Mouse (Mus musculus) gonadal fat pad, adult 2 months (tissue): Measurements from ENCODE around the gene Olfr914. TPM values are rescaled to one million over a fixed set of nuclear protein-coding genes. Genes with fewer than 3 reads are reported as not detected.

ENCODE experiments used
- DNase-seq: peaks from one replicate; pipeline ENCODE4 v3.0.0-alpha.2; 2012; ENCODE audit warnings: low read depth
- polyA plus RNA-seq: library from polyadenylated mRNA; depleted of rRNA; stranded (reverse); fragments of >200 nt; gene quantifications from 2 replicates; pipeline ENCODE4 v1.2.3, GENCODE M21; 2012; rRNA removed

The Olfr914 gene
- polyA plus RNA-seq: not detected in 2 replicates

GRCm38 (mm10) chr9:38604802-38605201 is at the start of gene Olfr914:
Olfr914 (plus strand) TSS chr9:38605102.
- no peak for DNase-seq

DNA sequence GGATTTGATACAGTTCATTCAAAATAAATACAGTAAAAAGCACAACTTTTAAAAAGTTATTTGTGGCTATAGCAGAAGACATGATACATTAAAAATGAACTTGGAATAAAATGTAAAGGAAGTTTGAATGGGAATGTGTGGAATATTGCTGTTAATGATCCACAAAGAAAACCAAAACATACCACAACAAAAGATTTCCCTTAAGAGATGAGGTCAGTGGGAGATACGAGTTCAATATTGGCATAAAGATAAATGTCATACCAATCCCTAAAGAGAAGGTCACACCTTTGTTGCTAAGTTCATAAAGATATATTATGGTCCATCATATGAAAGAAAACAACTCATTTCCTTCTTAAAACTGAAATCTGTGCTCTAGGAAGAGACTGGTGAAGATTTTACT is 25.0 kb upstream of the Olfr914 start, which contains the start of gene Olfr912:
Gene Olfr912 (plus strand): TSS at position 301 of the 400 bp plus-strand sequence.
- no peak for DNase-seq

DNA sequence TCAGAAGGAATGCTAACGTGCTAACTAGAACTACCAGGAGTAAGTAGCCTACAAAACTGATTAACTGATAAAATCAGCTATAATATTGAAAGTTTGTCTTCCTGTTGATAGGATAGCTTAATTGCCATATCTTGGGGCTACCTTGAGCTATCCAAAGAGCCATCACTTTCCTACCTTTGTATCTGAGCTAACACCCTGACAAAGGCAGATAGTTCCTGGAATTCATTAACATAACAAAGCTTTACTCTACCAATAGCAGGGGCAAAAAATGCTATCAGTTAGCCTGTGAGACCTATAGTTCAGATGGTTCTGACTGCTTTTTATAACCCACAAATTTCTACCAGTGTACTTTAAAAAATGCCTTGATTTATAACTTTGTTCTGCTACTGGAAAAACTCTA is 13.8 kb upstream of the Olfr914 start:
- DNase-seq: no peak

- DNase-seq: no peak
Observed at GRCm38 (mm10) chr9:38592459-38592858, 12.4 kb upstream of the Olfr914 start, which contains the start of gene Olfr913. Olfr913 (plus strand) TSS chr9:38592759.

DNA sequence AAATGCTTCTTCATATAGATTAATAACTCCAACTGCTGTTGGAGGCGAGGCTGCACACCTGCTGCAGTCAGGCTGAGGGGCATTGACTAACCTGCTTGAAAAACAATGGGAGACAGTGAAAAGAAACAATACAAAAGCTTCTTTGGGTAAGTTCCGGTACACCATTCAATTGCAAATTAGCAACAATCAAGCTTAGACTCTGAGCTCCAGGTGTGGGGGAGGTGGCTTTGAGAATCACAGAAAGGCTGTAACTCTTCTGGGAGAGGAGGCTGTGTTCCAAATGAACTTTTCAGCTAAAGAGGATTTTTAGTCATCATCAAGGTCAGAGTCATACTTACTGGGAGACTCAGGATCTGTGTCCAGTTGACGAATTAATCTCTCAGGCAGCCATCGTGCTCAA is 27.5 kb downstream of the Olfr914 start:
- no peak for DNase-seq

GRCm38 (mm10) chr9:38659775-38660174 is 54.9 kb downstream of the Olfr914 start, which contains the start of gene Olfr916:
Olfr916 (minus strand) TSS chr9:38659875.
- DNase-seq: no peak

Other genes starting within 250 kb of the Olfr914 start
- not detected in 2 replicates for gene Olfr250, start 238.2 kb upstream of the Olfr914 start, polyA plus RNA-seq
- gene Olfr251, start 228.0 kb upstream of the Olfr914 start, polyA plus RNA-seq: not detected in 2 replicates
- not detected in 2 replicates for gene Olfr147, start 203.4 kb upstream of the Olfr914 start, polyA plus RNA-seq
- not detected in 2 replicates for gene Olfr901, start 175.6 kb upstream of the Olfr914 start, polyA plus RNA-seq
- gene Olfr902, start 157.4 kb upstream of the Olfr914 start, polyA plus RNA-seq: not detected in 2 replicates
- not detected in 2 replicates for gene Olfr904, start 142.0 kb upstream of the Olfr914 start, polyA plus RNA-seq
- not detected in 2 replicates for gene Olfr905, start 134.0 kb upstream of the Olfr914 start, polyA plus RNA-seq
- not detected in 2 replicates for gene Olfr906, start 118.0 kb upstream of the Olfr914 start, polyA plus RNA-seq
- gene Olfr907, start 109.3 kb upstream of the Olfr914 start, polyA plus RNA-seq: not detected in 2 replicates
- gene Olfr911-ps1, start 83.5 kb upstream of the Olfr914 start, polyA plus RNA-seq: not detected in 2 replicates
- not detected in 2 replicates for gene Olfr910, start 67.3 kb upstream of the Olfr914 start, polyA plus RNA-seq
- not detected in 2 replicates for gene Olfr912, start 24.9 kb upstream of the Olfr914 start, polyA plus RNA-seq
- gene Olfr913, start 12.3 kb upstream of the Olfr914 start, polyA plus RNA-seq: not detected in 2 replicates
- gene Olfr916, start 54.8 kb downstream of the Olfr914 start, polyA plus RNA-seq: not detected in 2 replicates
- not detected in 2 replicates for gene Olfr917, start 60.7 kb downstream of the Olfr914 start, polyA plus RNA-seq
- not detected in 2 replicates for gene Olfr918, start 69.5 kb downstream of the Olfr914 start, polyA plus RNA-seq
- not detected in 2 replicates for gene Olfr919, start 98.6 kb downstream of the Olfr914 start, polyA plus RNA-seq
- gene Vwa5a, start 113.2 kb downstream of the Olfr914 start, polyA plus RNA-seq: 18.3 and 23.6 TPM in 2 replicates
- gene Olfr920, start 147.2 kb downstream of the Olfr914 start, polyA plus RNA-seq: 0.19 and 0.20 TPM in 2 replicates
- 0.03 TPM in 1 of 2 replicates, not detected in the other for gene Olfr921, start 168.0 kb downstream of the Olfr914 start, polyA plus RNA-seq
- not detected in 2 replicates for gene Olfr922, start 209.5 kb downstream of the Olfr914 start, polyA plus RNA-seq
- not detected in 2 replicates for gene Olfr923, start 221.4 kb downstream of the Olfr914 start, polyA plus RNA-seq
- not detected in 2 replicates for gene Olfr924, start 239.3 kb downstream of the Olfr914 start, polyA plus RNA-seq
- not detected in 2 replicates for gene Olfr26, start 250.0 kb downstream of the Olfr914 start, polyA plus RNA-seq